Mouse (Mus musculus): ENCODE measurements around the gene Gm9732. TPM values are rescaled to one million over a fixed set of nuclear protein-coding genes. Genes with fewer than 3 reads are reported as not detected.
"Not testable (repeated sequence)": the region's sequence is repeated elsewhere in the genome, so short reads cannot be mapped to it uniquely, and the experiment has no call there.

Gm9732 gene
- polyA plus RNA-seq, 1 experiment from 2014 or later = not detected

- H3K4me3 ChIP-seq (ENCODE audit: low read depth, low read length); DNase-seq (ENCODE audit: low spot score); H3K27ac ChIP-seq (ENCODE audit: low read depth, low read length); H3K36me3 ChIP-seq (ENCODE audit: control insufficient read depth, insufficient read depth, low read length); H3K9ac ChIP-seq (ENCODE audit: low read length); ATAC-seq (ENCODE audit: insufficient read depth, low FRiP score, low TSS enrichment); H3K9me3 ChIP-seq (ENCODE audit: control insufficient read depth, low read length); H3K4me1 ChIP-seq (ENCODE audit: control insufficient read depth, insufficient read depth, low read length); H3K4me2 ChIP-seq (ENCODE audit: low read depth); H3K27me3 ChIP-seq (ENCODE audit: control insufficient read depth, insufficient read depth, low read length): not testable (repeated sequence)
- 83% methylated on average over 1 of the region's 2 CpGs for WGBS
Measured at GRCm38 (mm10) chr14:43328603-43329002, 53.8 kb downstream of the Gm9732 start.

DNA sequence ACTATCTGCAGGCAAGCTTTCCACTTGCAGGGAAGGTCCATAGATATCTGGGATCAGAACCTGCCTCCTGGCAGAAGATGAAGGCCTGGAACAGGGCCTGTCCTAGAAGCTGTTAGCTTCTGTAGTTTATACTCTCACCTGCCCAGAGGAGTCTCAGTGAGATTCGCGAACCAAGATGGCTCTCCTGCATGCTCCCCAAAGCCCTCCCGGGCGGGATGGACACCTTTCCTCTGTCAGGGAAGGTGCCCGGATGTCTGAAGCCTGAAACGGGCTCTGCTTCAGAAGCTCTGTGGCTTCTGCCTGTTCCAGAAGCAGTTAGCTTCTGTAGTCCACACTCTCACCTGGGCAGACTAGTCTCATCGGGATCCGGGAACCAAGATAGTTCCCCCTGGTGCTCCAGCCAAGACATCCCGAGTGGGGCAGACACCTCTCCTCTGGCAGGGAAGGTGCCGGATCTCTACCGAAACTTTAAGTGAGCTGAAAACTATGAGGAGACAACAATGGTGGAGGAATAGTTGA is 56.6 kb downstream of the Gm9732 start:
- not testable (repeated sequence) for H3K4me2 ChIP-seq (ENCODE audit: low read depth); H3K4me3 ChIP-seq (ENCODE audit: low read depth, low read length); H3K27me3 ChIP-seq (ENCODE audit: control insufficient read depth, insufficient read depth, low read length); H3K27ac ChIP-seq (ENCODE audit: low read depth, low read length); DNase-seq (ENCODE audit: low spot score); ATAC-seq (ENCODE audit: insufficient read depth, low FRiP score, low TSS enrichment); H3K36me3 ChIP-seq (ENCODE audit: control insufficient read depth, insufficient read depth, low read length); H3K4me1 ChIP-seq (ENCODE audit: control insufficient read depth, insufficient read depth, low read length); H3K9ac ChIP-seq (ENCODE audit: low read length); H3K9me3 ChIP-seq (ENCODE audit: control insufficient read depth, low read length)
- 90% methylated on average over 9 of the region's 11 CpGs for WGBS

DNA sequence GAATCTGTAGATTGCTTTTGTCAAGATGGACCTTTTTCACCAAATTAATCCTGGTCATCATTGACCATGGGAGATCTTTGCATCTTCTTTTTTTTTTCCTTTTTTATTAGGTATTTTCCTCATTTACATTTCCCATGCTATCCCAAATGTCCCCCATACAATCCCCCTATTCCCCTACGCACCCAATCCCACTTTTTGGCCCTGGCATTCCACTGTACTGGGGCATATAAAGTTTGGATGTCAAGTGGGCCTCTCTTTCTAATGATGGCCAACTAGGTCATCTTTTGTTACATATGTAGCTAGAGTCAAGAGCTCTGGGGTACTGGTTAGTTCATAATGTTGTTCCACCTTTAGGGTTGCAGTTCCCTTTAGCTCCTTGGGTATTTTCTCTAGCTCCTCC is 62.8 kb downstream of the Gm9732 start:
- not testable (repeated sequence) for H3K9me3 ChIP-seq (ENCODE audit: control insufficient read depth, low read length); H3K9ac ChIP-seq (ENCODE audit: low read length); DNase-seq (ENCODE audit: low spot score); H3K27ac ChIP-seq (ENCODE audit: low read depth, low read length); H3K36me3 ChIP-seq (ENCODE audit: control insufficient read depth, insufficient read depth, low read length); ATAC-seq (ENCODE audit: insufficient read depth, low FRiP score, low TSS enrichment); H3K4me2 ChIP-seq (ENCODE audit: low read depth); H3K4me3 ChIP-seq (ENCODE audit: low read depth, low read length); H3K4me1 ChIP-seq (ENCODE audit: control insufficient read depth, insufficient read depth, low read length); H3K27me3 ChIP-seq (ENCODE audit: control insufficient read depth, insufficient read depth, low read length)
- WGBS = 81% methylated on average over 1 of the region's 1 CpGs

DNA sequence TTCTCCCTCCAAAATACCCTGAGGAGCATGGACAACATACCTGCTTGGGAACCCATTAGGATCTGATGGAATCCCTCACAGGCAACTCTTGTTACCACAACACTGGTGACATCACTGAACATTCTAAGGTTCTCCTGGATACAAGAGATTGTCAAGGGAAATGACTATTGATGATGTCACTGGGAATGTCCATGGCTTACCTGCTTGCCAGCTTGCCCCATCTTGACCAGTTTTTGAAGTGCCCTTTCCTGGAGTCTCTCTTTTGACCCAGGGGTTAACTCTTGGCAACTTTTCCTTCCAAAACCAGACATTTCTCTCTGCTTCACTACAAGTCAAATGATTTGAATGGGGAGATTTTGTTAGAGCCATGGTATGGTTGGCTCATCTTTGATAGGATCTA is 72.9 kb downstream of the Gm9732 start, which contains the start of gene 1700001F09Rik:
Gene 1700001F09Rik, minus strand, starts transcription at position 101 of the 400 bp plus-strand sequence.
- not testable (repeated sequence) for H3K27ac ChIP-seq (ENCODE audit: low read depth, low read length); ATAC-seq (ENCODE audit: insufficient read depth, low FRiP score, low TSS enrichment); H3K36me3 ChIP-seq (ENCODE audit: control insufficient read depth, insufficient read depth, low read length); DNase-seq (ENCODE audit: low spot score); H3K9me3 ChIP-seq (ENCODE audit: control insufficient read depth, low read length); H3K4me2 ChIP-seq (ENCODE audit: low read depth); H3K4me1 ChIP-seq (ENCODE audit: control insufficient read depth, insufficient read depth, low read length); H3K27me3 ChIP-seq (ENCODE audit: control insufficient read depth, insufficient read depth, low read length); H3K4me3 ChIP-seq (ENCODE audit: low read depth, low read length); H3K9ac ChIP-seq (ENCODE audit: low read length)

DNA sequence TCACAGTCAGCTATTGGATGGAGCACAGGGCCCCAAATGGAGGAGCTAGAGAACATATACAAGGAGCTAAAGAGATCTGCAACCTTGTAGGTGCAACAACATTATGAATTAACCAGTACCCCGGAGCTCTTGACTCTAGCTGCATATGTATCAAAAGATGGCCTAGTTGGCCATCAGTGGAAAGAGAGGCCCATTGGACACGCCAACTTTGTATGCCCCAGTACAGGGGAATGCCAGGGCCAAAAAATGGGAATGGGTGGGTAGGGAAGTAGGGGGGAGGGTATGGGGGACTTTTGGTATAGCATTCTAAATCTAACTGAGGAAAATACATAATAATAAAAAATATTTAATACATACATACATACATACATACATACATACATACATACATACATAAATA is 78.1 kb downstream of the Gm9732 start:
- not testable (repeated sequence) for H3K9me3 ChIP-seq (ENCODE audit: control insufficient read depth, low read length); H3K4me1 ChIP-seq (ENCODE audit: control insufficient read depth, insufficient read depth, low read length); H3K4me3 ChIP-seq (ENCODE audit: low read depth, low read length); ATAC-seq (ENCODE audit: insufficient read depth, low FRiP score, low TSS enrichment); H3K27me3 ChIP-seq (ENCODE audit: control insufficient read depth, insufficient read depth, low read length); DNase-seq (ENCODE audit: low spot score); H3K9ac ChIP-seq (ENCODE audit: low read length); H3K4me2 ChIP-seq (ENCODE audit: low read depth); H3K36me3 ChIP-seq (ENCODE audit: control insufficient read depth, insufficient read depth, low read length); H3K27ac ChIP-seq (ENCODE audit: low read depth, low read length)
- 88% methylated on average over 1 of the region's 2 CpGs for WGBS

Other genes with a start within 250 kb of the Gm9732 start
- gene Gm8094, start 198.4 kb upstream of the Gm9732 start, polyA plus RNA-seq (2014; fragmentation: Nextera tagmentation; extraction: Ambion mirVana) = not detected in 2 replicates
- not detected in 2 replicates for gene Gm8104, start 174.4 kb upstream of the Gm9732 start, polyA plus RNA-seq (2014; fragmentation: Nextera tagmentation; extraction: Ambion mirVana)
- gene Gm7233, start 95.2 kb upstream of the Gm9732 start, polyA plus RNA-seq (2014; fragmentation: Nextera tagmentation; extraction: Ambion mirVana) = not detected in 2 replicates
- gene Gm8122, start 39.7 kb upstream of the Gm9732 start, polyA plus RNA-seq (2014; fragmentation: Nextera tagmentation; extraction: Ambion mirVana) = not detected in 2 replicates
- gene Gm8126, start 16.4 kb upstream of the Gm9732 start, polyA plus RNA-seq (2014; fragmentation: Nextera tagmentation; extraction: Ambion mirVana) = not detected in 2 replicates
- not detected in 2 replicates for gene Gm8127, start 18.8 kb downstream of the Gm9732 start, polyA plus RNA-seq (2014; fragmentation: Nextera tagmentation; extraction: Ambion mirVana)
- gene 1700001F09Rik, start 72.8 kb downstream of the Gm9732 start, polyA plus RNA-seq (2014; fragmentation: Nextera tagmentation; extraction: Ambion mirVana) = not detected in 2 replicates
- not detected in 2 replicates for gene Gm8138, start 141.3 kb downstream of the Gm9732 start, polyA plus RNA-seq (2014; fragmentation: Nextera tagmentation; extraction: Ambion mirVana)

Measured in neural tube, embryonic 11.5 days (tissue).